Mouse (Mus musculus) bone marrow, adult 2 months (tissue): ENCODE data around the gene AI597479.

Experiments
- CTCF ChIP-seq: fragments of 200-500 bp; IDR thresholded peaks from 2 replicates; pipeline ENCODE4 v1.5.1; 2011; ENCODE audit warnings: low read length, control low read depth; ENCODE audit not compliant: control insufficient read depth, insufficient read depth
- POLR2A ChIP-seq: fragments of 200-500 bp; IDR thresholded peaks from 2 replicates; pipeline ENCODE4 v1.6.1; 2011; ENCODE audit warnings: low read depth, mild to moderate bottlenecking, control low read depth, low read length, borderline replicate concordance; ENCODE audit not compliant: control insufficient read depth

- TF ChIP-seq CTCF (no peak), POLR2A (no peak)
Measured at GRCm38 (mm10) chr1:43070726-43071125, 27.8 kb upstream of the AI597479 start.
